Mouse (Mus musculus): Measurements from ENCODE around the gene Phf21a.

Phf21a gene

GRCm38 (mm10) chr2:92402591-92403326 is 309.8 kb downstream of the Phf21a start:
- DNase-seq (ENCODE audit: low spot score in 2 of 2): no peak

GRCm38 (mm10) chr2:92403776-92404319 is 310.9 kb downstream of the Phf21a start:
- DNase-seq (ENCODE audit: low spot score in 2 of 2): no peak

DNA sequence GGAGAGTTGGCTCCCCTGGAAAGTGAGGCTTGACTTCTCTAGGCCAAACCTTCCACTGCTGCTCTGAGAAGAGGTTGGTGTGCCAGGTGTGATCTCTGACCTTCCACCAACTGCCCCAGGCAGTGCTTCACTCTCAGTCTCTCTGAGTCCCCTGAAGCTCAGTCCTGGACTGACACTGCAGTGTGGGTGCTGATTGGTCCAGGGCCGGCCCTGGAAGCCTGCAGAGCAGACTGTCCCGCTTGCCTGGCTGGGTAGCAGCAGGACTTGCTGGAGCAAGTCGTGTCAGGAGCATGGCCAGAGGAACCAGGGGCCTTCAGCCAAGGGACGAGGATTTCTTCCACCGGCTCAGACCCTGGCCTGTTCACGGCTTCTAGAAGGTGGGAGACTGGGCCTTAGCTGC is 311.8 kb downstream of the Phf21a start:
- no peak for DNase-seq (ENCODE audit: low spot score in 2 of 2)

- DNase-seq (ENCODE audit: low spot score in 2 of 2): no peak
Measured at GRCm38 (mm10) chr2:92405687-92406086, 312.8 kb downstream of the Phf21a start.

DNA sequence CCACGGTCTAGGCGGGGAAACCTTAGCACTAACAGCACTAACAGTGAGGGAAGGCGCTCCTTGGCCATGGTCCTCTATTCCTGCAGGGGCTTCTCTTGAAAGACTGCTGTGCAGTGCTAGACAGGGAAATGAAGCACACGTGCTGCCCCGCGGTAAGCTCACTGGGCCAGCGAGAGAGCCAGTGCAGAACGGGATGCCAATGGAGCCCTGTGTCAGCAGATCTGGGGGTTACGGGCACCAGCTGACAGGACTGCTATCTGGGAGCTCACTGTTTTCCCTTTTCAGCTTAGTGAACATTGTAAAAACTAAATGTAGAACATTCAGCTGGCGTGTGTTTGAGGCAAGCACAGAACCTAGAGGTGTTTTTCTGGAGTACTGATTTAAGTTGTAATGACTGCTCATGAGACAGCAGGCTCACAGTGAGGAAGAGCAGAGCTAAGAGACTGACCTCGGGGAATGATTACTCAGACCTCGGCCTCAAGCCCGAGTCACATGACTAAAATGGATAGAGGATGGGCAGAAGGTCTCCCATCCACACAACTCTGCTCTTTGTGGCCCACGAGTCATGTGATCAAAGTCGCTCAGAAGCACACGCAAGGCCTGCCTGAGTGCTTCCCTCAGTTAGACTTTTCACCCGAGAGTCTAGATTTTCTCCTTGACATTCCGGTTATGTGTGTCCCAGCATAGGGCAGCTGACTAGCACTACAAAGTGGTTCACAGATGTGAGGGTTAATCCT is 315.6 kb downstream of the Phf21a start:
- no peak for DNase-seq (ENCODE audit: low spot score in 2 of 2)

- no peak for DNase-seq (ENCODE audit: low spot score in 2 of 2)
Measured at GRCm38 (mm10) chr2:92411705-92412104, 318.8 kb downstream of the Phf21a start.

Data from urinary bladder, adult 18-20 months (tissue).